Mouse (Mus musculus) limb, embryonic 14.5 days (tissue): ENCODE data around the gene Dctn1. TPM values are rescaled to one million over a fixed set of nuclear protein-coding genes. Genes with fewer than 3 reads are reported as not detected.

Experiments
- ATAC-seq: fragments of 200-750 bp; cut with Nextera tagmentation; 2 replicates; pipeline ENCODE4 v1.8.0; 2017; ENCODE audit warnings: low read depth, moderate number of reproducible peaks, moderate TSS enrichment; ENCODE audit not compliant: low FRiP score
- DNase-seq: peaks from one replicate; pipeline ENCODE4 v3.0.0-alpha.2; 2015; ENCODE audit warnings: low spot score
- H3K27ac ChIP-seq: fragments of 300-500 bp; sonication (generic); replicated peaks from 2 replicates; pipeline ENCODE4 v1.5.1; 2014; ENCODE audit warnings: low read depth, mild to moderate bottlenecking, low read length, moderate library complexity, mixed read lengths
- H3K27me3 ChIP-seq: fragments of 300-500 bp; sonication (generic); 2 replicates; pipeline ENCODE4 v1.6.1; 2014; ENCODE audit warnings: low read length, mixed read lengths; ENCODE audit not compliant: control insufficient read depth, insufficient read depth
- H3K36me3 ChIP-seq: fragments of 300-500 bp; sonication (generic); 2 replicates; pipeline ENCODE4 v1.6.1; 2014; ENCODE audit warnings: mild to moderate bottlenecking, low read length, moderate library complexity, mixed read lengths; ENCODE audit not compliant: control insufficient read depth, insufficient read depth
- H3K4me1 ChIP-seq: fragments of 300-500 bp; sonication (generic); 2 replicates; pipeline ENCODE4 v1.6.1; 2014; ENCODE audit warnings: antibody characterized with exemption, low read length, mixed read lengths; ENCODE audit not compliant: control insufficient read depth, insufficient read depth
- H3K4me2 ChIP-seq: fragments of 300-500 bp; sonication (generic); replicated peaks from 2 replicates; pipeline ENCODE4 v1.6.1; 2014; ENCODE audit warnings: low read depth, mild to moderate bottlenecking, low read length, moderate library complexity; ENCODE audit not compliant: severe bottlenecking
- H3K4me3 ChIP-seq: fragments of 300-500 bp; sonication (generic); replicated peaks from 2 replicates; pipeline ENCODE4 v1.5.1; 2014; ENCODE audit warnings: low read length
- H3K9ac ChIP-seq: fragments of 300-500 bp; sonication (generic); 2 replicates; pipeline ENCODE4 v1.6.1; 2014; ENCODE audit warnings: mild to moderate bottlenecking, low read depth, low read length, moderate library complexity; ENCODE audit not compliant: severe bottlenecking
- H3K9me3 ChIP-seq: fragments of 300-500 bp; sonication (generic); 2 replicates; pipeline ENCODE4 v1.6.1; 2016; ENCODE audit warnings: low read length; ENCODE audit not compliant: control insufficient read depth
- POLR2A ChIP-seq: fragments of 200-500 bp; IDR thresholded peaks from 2 replicates; pipeline ENCODE4 v1.8.0; 2012; ENCODE audit warnings: inconsistent platforms, mild to moderate bottlenecking, moderate library complexity, borderline replicate concordance; ENCODE audit not compliant: insufficient read depth, insufficient read length; ENCODE audit errors: extremely low read depth
- WGBS: fragments of 180-500 bp; shearing (Covaris S2); extraction: QIAGEN DNeasy Blood & Tissue Kit; methylation state at CpG from one replicate; pipeline ENCODE4 v1.1.7; 2014; 5-methylcytosine and 5-hydroxymethylcytosine counted together
- polyA plus RNA-seq, 2 experiments: library from polyadenylated mRNA; depleted of rRNA in 1 of 2; stranded (reverse) in 1 of 2; unstranded in 1 of 2; fragments of >200 nt; fragmentation: Nextera tagmentation in 1 of 2; extraction: Ambion mirVana in 1 of 2; gene quantifications; 2 replicates each; pipeline versions ENCODE4 v1.2.1 to v1.2.3; 2012 to 2014

Dctn1 gene
- polyA plus RNA-seq, 2 experiments, result 82.0 to 128 TPM

DNA sequence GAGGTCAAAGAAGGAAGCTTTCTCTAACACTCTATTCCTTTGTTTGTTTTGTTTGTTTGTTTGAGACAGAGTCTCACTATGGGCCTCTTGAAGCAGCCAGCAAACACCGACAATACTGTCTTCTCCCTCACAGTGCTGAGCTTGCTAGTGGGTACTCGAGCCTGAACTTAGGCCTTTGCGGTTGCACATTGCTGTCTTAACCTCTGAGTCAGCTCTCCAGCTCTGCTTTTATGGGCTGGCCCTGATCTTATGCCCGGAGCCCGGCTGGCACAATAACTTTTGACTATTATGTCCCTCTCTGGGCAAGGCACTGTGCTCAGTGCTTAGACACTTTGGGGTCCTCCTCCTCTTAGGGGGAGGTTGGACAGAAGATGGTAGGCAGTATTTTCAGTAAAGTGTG is 4.2 kb downstream of the Dctn1 start:
- Histone ChIP-seq H3K36me3 (peaks cover 9% of the 10 kb centered on the region; the same call in 1 of the 2 replicates), H3K4me1 (peaks cover 12% of the 10 kb centered on the region), H3K4me3 (no peak overlapping the region), H3K9ac (no peak overlapping the region; the same call in 1 of the 2 replicates), H3K4me2 (no peak overlapping the region), H3K27ac (no peak overlapping the region), H3K9me3 (no peaks in the 10 kb centered on the region), H3K27me3 (no peaks in the 10 kb centered on the region)
- WGBS, result 76% methylated on average over 5 of the region's 5 CpGs
- no peak for TF ChIP-seq POLR2A
- no peak for DNase-seq
- no peak for ATAC-seq

DNA sequence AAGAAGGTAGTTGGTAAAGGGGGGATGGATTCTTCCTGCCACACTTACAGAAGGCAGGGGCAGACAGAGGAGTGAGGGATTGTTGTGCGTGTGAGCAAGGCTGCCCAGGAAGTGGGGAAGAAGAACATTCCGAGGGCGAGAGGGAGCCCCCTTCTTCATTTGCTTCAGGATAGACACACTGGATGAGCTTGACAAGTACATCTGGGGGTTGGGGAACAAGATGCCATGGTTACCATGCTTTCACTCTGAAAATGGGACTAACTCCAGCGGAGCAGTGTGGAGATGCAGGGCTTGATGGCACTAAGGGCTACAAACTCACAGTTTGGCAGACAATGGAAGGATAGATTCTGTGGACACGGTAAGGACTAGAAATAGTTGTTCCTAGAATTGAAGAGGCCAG is 5.3 kb downstream of the Dctn1 start:
- no peak for TF ChIP-seq POLR2A
- H3K4me3 ChIP-seq, result no peak overlapping the region
- peaks cover 9% of the 10 kb centered on the region; the same call in 1 of the 2 replicates for H3K36me3 ChIP-seq
- no peak overlapping the region for H3K27ac ChIP-seq
- ATAC-seq (no peak), DNase-seq (no peak)
- no peaks in the 10 kb centered on the region for H3K9me3 ChIP-seq
- no peaks in the 10 kb centered on the region for H3K27me3 ChIP-seq
- 87% methylated on average over 5 of the region's 5 CpGs for WGBS
- H3K4me2 ChIP-seq, result no peak overlapping the region
- H3K4me1 ChIP-seq, result peaks cover 9% of the 10 kb centered on the region
- H3K9ac ChIP-seq, result no peak overlapping the region

DNA sequence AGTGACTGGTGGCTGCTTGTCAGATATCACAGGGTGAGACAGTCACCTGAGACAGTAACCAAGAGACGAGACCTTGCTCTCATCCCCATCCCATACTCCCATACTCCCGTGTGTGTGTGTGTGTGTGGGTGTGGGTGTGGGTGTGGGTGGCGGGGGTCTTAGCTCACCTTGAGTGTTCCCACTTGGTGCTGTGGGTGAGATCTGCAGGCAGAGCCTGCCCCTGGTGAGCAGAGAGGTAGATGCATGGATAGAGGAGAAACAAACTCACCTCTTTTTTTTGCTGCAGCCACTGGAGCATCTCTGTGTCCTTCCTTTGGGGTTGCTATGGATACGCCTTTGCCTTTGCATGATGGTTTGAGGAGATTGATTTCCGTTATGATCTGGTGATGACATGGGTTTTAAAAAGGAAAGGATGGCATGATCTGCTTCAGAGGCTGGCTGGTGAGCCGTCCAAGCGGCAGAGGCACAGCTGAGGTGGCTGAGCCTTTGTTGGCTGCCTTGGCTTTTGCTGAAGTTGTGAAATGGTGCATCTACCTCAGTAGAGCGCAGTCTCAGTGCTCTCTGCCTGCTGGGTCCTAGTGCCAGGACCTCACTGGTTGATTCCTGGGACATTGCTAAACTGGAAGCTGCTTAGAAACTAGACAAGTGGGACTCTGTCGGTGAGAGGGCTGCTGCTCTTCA is 6.7 kb downstream of the Dctn1 start:
- WGBS, result 77% methylated on average over 9 of the region's 9 CpGs

DNA sequence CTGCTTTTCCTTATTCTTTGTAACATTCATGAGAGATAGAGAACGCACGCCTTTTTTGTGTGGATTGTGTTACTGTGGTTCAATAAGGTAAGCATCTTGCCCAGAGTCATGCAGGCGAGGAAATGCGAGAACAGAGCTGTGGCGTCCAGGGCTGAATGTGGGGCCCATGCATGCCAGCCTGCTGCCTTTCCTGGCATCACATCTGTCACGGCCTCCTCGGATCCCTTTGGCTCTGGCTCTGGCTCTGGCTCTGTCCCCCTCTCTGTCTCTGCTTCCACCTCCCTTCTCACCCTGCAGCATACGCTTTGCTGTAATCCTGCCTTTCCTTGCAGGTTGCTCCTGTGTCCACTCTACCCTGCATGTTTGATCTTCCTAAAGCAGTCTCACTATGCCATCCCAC is 10.3 kb downstream of the Dctn1 start:
- H3K9me3 ChIP-seq, result no peaks in the 10 kb centered on the region
- H3K4me2 ChIP-seq, result no peak overlapping the region
- no peak for TF ChIP-seq POLR2A
- peaks cover 4% of the 10 kb centered on the region; the same call in 1 of the 2 replicates for H3K4me1 ChIP-seq
- H3K9ac ChIP-seq, result no peak overlapping the region
- 85% methylated on average over 8 of the region's 8 CpGs for WGBS
- no peaks in the 10 kb centered on the region for H3K27me3 ChIP-seq
- no peak for ATAC-seq
- H3K4me3 ChIP-seq, result no peak overlapping the region
- H3K27ac ChIP-seq, result no peak overlapping the region
- peaks cover 6% of the 10 kb centered on the region; the same call in 1 of the 2 replicates for H3K36me3 ChIP-seq
- DNase-seq, result no peak

More for the DNA sequence above, 6.7 kb downstream of the Dctn1 start:
- Histone ChIP-seq H3K27ac (no peak overlapping the region), H3K27me3 (no peaks in the 10 kb centered on the region), H3K9me3 (no peaks in the 10 kb centered on the region), H3K4me2 (no peak overlapping the region), H3K4me1 (no peaks in the 10 kb centered on the region; the same call in 1 of the 2 replicates), H3K4me3 (no peak overlapping the region), H3K9ac (no peak overlapping the region), H3K36me3 (peaks cover 9% of the 10 kb centered on the region; the same call in 1 of the 2 replicates)
- ATAC-seq (no peak), DNase-seq (no peak)
- TF ChIP-seq POLR2A, result no peak

DNA sequence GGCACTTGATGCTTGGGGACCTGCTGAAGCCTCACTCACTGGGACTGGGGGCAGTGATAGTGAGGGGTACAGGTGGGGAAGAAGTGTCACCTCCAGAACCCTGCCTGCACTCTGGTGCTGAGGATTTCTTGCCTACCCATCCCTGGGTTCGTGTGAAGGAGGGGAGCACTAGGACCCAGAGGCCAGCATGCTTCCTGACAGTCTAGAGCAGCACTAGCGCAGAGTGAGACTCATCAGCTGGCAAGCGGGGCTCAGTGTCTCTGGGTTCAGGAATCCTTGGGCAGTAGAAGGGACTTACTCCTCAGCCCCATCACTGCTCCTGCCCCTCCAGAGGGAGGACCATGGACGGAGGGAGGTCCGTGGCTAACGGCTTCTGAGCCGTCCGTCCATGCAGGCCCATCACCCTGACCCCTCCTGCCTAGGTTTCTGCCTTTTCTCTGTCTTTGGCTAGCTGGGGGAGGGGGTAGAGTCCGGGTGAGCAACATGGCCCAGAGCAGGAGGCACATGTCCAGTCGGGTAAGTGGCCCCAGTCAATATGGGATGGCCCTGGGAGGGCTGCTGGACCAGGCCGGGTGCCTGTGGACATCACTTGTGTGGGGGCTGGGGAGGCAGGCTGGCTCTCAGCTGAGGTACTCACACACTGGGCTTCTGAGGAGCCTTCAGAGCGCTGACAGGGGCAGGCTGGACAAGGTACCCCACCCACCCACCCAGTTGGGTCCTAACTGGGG is 13.8 kb downstream of the Dctn1 start:
- H3K9ac ChIP-seq, result peak overlapping the region; percentile 41
- H3K4me3 ChIP-seq, result peak overlapping the region; percentile 27
- TF ChIP-seq POLR2A, result no peak
- DNase-seq, result peak; percentile 50
- H3K36me3 ChIP-seq, result peaks cover 29% of the 10 kb centered on the region
- no peak overlapping the region for H3K27ac ChIP-seq
- peaks cover 4% of the 10 kb centered on the region; the same call in 1 of the 2 replicates for H3K4me1 ChIP-seq
- H3K4me2 ChIP-seq, result peak overlapping the region; percentile 45
- WGBS, result 18% methylated on average over 12 of the region's 12 CpGs
- no peaks in the 10 kb centered on the region for H3K27me3 ChIP-seq
- no peaks in the 10 kb centered on the region for H3K9me3 ChIP-seq
- ATAC-seq, result peak; percentile 41; the same call in 1 of the 2 replicates
